Mouse (Mus musculus): Measurements from ENCODE around the gene Jchain.

Gene Jchain

DNA sequence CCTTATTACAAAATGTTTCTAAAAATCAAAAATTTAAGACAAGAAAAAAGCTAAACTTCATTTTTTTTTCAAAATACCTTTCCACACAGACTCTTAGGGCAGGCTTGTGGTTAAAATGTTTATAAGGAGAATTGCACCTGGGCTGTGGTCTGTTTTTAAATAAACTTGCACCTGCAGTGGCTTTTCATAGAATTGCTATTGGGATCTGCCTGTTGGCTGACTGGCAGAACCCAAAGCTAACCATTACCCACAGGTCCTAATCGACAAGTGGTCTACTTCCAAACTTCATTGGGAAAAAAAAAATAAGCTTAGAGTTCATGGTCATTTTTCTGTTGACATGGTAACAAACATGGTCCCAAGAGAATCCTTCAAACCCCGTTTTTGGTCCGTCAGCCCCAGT is 7.0 kb upstream of the Jchain start:
- intact Hi-C loops (cut with DNase I), result no loop called here

- intact Hi-C loops (cut with DNase I), result no loop called here
Observed at GRCm38 (mm10) chr5:88530908-88531307, 3.2 kb upstream of the Jchain start.

DNA sequence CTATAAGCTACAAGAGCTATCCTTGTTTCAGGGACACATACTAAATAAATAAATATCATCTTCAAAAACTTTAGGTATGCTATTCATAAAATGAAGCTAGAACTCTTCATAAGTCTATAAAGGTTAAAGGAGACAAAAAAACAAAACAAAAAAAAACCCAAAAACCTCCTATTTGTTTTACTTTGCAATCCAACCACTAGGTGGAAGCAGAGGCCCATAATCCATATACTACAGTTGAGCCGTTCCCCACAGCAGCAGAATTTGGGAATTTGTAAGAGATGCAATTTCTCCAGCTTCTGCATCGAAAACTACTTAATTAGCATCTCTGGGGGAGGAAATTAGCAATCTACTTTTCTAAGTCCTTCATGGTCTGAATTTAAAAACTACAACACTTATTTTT is 8.5 kb downstream of the Jchain start:
- intact Hi-C loops (cut with DNase I), result no loop called here

- intact Hi-C loops (cut with DNase I), result no loop called here
Observed at GRCm38 (mm10) chr5:88508990-88509389, 18.7 kb downstream of the Jchain start.

- intact Hi-C loops (cut with DNase I), result no loop called here
Observed at GRCm38 (mm10) chr5:88508555-88508954, 19.1 kb downstream of the Jchain start.

GRCm38 (mm10) chr5:88499781-88500180 is 27.9 kb downstream of the Jchain start:
- intact Hi-C loops (cut with DNase I), result no loop called here

DNA sequence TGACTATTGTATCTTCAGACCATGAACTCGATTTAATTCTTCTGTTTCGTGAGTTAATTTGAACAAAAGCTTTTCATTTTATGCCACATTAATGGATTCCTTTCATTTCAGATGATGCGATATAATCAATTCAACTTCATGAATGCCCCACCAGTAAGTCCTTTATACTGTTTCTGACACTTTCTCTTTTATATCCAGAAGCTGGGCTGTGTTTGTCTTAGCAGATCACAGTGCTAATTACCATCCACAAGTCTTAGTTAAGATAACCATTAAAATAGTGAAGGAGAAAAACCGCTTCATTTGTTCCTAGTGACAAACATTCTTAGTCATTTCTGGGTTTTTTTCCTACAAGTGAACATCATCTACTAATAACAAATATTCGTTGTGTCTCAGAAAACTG is 36.6 kb downstream of the Jchain start:
- intact Hi-C loops (cut with DNase I), result no loop called here

- intact Hi-C loops (cut with DNase I), result no loop called here
Observed at GRCm38 (mm10) chr5:88489004-88489403, 38.7 kb downstream of the Jchain start.

- intact Hi-C loops (cut with DNase I), result no loop called here
Observed at GRCm38 (mm10) chr5:88487675-88488074, 40.0 kb downstream of the Jchain start, which contains the start of gene Enam. Gene Enam, plus strand, starts transcription at chr5:88487975.

All from adrenal gland (tissue).